9 mouse cellular contexts compared by ENCODE assay signal in genomic region chr16:31947333-31947732, GRCm38 (mm10). TPM values are rescaled to one million over a fixed set of nuclear protein-coding genes. Genes with fewer than 3 reads are reported as not detected.
DNase-seq lines count a peak whose midpoint lies in the region; ATAC-seq and TF ChIP-seq lines count a peak whose summit lies in the region.
"Had no signal": no experiment of that assay in that cellular context is flagged by ENCODE, and none has a peak within 500 bp of the region (broad histone marks: within the 10 kb centered on the region; RNA-seq: fewer than 3 reads in every experiment).

No protein-coding gene starts in this region.

- ATAC-seq in embryonic facial prominence, embryonic 15.5 days (ENCODE audit: insufficient number of reproducible peaks, low FRiP score, low TSS enrichment, low read depth) = no peak
- ATAC-seq in liver, embryonic 11.5 days (replicated peaks; ENCODE audit: low FRiP score) = no peak
- ATAC-seq in stomach, embryonic 16.5 days (ENCODE audit: insufficient read depth, low FRiP score) = no peak

- no peak for DNase-seq in spleen, adult 2 months (ENCODE audit: low read depth in 1 of 2, low spot score in 2 of 2)
- no peak for DNase-seq in spleen, postnatal 10 days (ENCODE audit: low spot score in 2 of 2)
- no peak for DNase-seq in liver, embryonic 11.5 days (ENCODE audit: low spot score)
- no peak for DNase-seq in urinary bladder, postnatal 14 days (ENCODE audit: low spot score)
- DNase-seq in layer of hippocampus, postnatal 10 days (ENCODE audit: low spot score in 2 of 2) = no peak
- DNase-seq in thymus, adult 2 months = no peak

- peak overlapping the region; percentile 69 for H3K4me2 ChIP-seq in embryonic facial prominence, embryonic 15.5 days (replicated peaks)
- peak overlapping the region; percentile 92 for H3K4me2 ChIP-seq in liver, embryonic 11.5 days
- peak overlapping the region; percentile 76 for H3K4me2 ChIP-seq in stomach, embryonic 16.5 days (ENCODE audit: low read depth, low read length)

- peak overlapping the region; percentile 95 for H3K4me3 ChIP-seq in spleen, adult 2 months (ENCODE audit: extremely low read depth, insufficient read depth, insufficient read length)
- peak overlapping the region; percentile 97 for H3K4me3 ChIP-seq in embryonic facial prominence, embryonic 15.5 days (replicated peaks)
- H3K4me3 ChIP-seq in liver, embryonic 11.5 days (ENCODE audit: low read depth, low read length) = peak overlapping the region; percentile 84
- peak overlapping the region; percentile 74 for H3K4me3 ChIP-seq in stomach, embryonic 16.5 days (replicated peaks; ENCODE audit: low read length)
- H3K4me3 ChIP-seq in thymus, adult 2 months (ENCODE audit: control insufficient read depth, insufficient read depth, low read length) = no peak overlapping the region

- H3K36me3 ChIP-seq in spleen, adult 2 months (ENCODE audit: control insufficient read depth, insufficient read depth, low read length) = no peaks in the 10 kb centered on the region
- H3K36me3 ChIP-seq in embryonic facial prominence, embryonic 15.5 days = peaks cover 19% of the 10 kb centered on the region
- 0 out of 2 replicates have a peak, but pooled peaks cover 11% of the 10 kb centered on the region for H3K36me3 ChIP-seq in liver, embryonic 11.5 days (ENCODE audit: control insufficient read depth, insufficient read depth, low read length)
- 0 out of 2 replicates have a peak, but pooled peaks cover 6% of the 10 kb centered on the region for H3K36me3 ChIP-seq in stomach, embryonic 16.5 days (ENCODE audit: control insufficient read depth, insufficient read depth, low read length)
- no peaks in the 10 kb centered on the region for H3K36me3 ChIP-seq in thymus, adult 2 months (ENCODE audit: control insufficient read depth, insufficient read depth, low read length)

- no peak for TF ChIP-seq CTCF in spleen, adult 2 months (IDR thresholded peaks at IDR 0.05; ENCODE audit: extremely low read depth, insufficient read depth, insufficient read length, insufficient replicate concordance)
- no peak for TF ChIP-seq CTCF in thymus, adult 2 months (IDR thresholded peaks at IDR 0.05; ENCODE audit: borderline replicate concordance, control insufficient read depth, extremely low read depth, insufficient read depth, low read length, poor library complexity)

- 7% methylated on average over 8 of the region's 8 CpGs for WGBS in spleen, adult 2 months
- 35% methylated on average over 8 of the region's 8 CpGs for WGBS in embryonic facial prominence, embryonic 15.5 days
- 16% methylated on average over 8 of the region's 8 CpGs for WGBS in liver, embryonic 11.5 days
- WGBS in stomach, embryonic 16.5 days = 28% methylated on average over 8 of the region's 8 CpGs
- WGBS in thymus, adult 2 months = 13% methylated on average over 8 of the region's 8 CpGs

- peak overlapping the region; percentile 94 for H3K9ac ChIP-seq in embryonic facial prominence, embryonic 15.5 days
- H3K9ac ChIP-seq in liver, embryonic 11.5 days (ENCODE audit: low read depth, low read length) = peak overlapping the region; percentile 84
- peak overlapping the region; percentile 90 for H3K9ac ChIP-seq in stomach, embryonic 16.5 days (ENCODE audit: low read length)

- no peaks in the 10 kb centered on the region for H3K9me3 ChIP-seq in embryonic facial prominence, embryonic 15.5 days (replicated peaks)
- no peaks in the 10 kb centered on the region for H3K9me3 ChIP-seq in liver, embryonic 11.5 days (ENCODE audit: control insufficient read depth, low read length)
- no peaks in the 10 kb centered on the region for H3K9me3 ChIP-seq in stomach, embryonic 16.5 days (replicated peaks; ENCODE audit: control insufficient read depth, low read length)

- H3K27ac ChIP-seq in spleen, adult 2 months (ENCODE audit: insufficient read depth, low read length) = no peak overlapping the region
- H3K27ac ChIP-seq in embryonic facial prominence, embryonic 15.5 days (replicated peaks) = no peak overlapping the region
- H3K27ac ChIP-seq in liver, embryonic 11.5 days (ENCODE audit: low read depth, low read length) = peak overlapping the region; percentile 84; the same call in 1 of the 2 replicates
- H3K27ac ChIP-seq in stomach, embryonic 16.5 days (ENCODE audit: low read length) = no peak overlapping the region
- no peak overlapping the region for H3K27ac ChIP-seq in thymus, adult 2 months (ENCODE audit: control insufficient read depth, insufficient read depth, low read length)

- TF ChIP-seq POLR2A in spleen, adult 2 months (IDR thresholded peaks at IDR 0.05; ENCODE audit: low read depth, low read length) = no peak
- no peak for TF ChIP-seq POLR2A in thymus, adult 2 months (IDR thresholded peaks at IDR 0.05; ENCODE audit: control insufficient read depth, extremely low read depth, insufficient read depth, low read length, poor library complexity)

- H3K27me3 ChIP-seq in spleen, adult 2 months (ENCODE audit: control insufficient read depth, insufficient read depth, low read length) = no peaks in the 10 kb centered on the region
- no peaks in the 10 kb centered on the region for H3K27me3 ChIP-seq in embryonic facial prominence, embryonic 15.5 days
- no peaks in the 10 kb centered on the region for H3K27me3 ChIP-seq in liver, embryonic 11.5 days (replicated peaks; ENCODE audit: control insufficient read depth, insufficient read depth, low read length)
- no peaks in the 10 kb centered on the region for H3K27me3 ChIP-seq in stomach, embryonic 16.5 days (ENCODE audit: control insufficient read depth, insufficient read depth, low read length)
- no peaks in the 10 kb centered on the region for H3K27me3 ChIP-seq in thymus, adult 2 months (ENCODE audit: control insufficient read depth, insufficient read depth, low read length)

- H3K4me1 ChIP-seq in spleen, adult 2 months (ENCODE audit: control insufficient read depth, insufficient read depth, insufficient read length) = peaks cover 7% of the 10 kb centered on the region; the same call in 1 of the 2 replicates
- H3K4me1 ChIP-seq in embryonic facial prominence, embryonic 15.5 days = peaks cover 37% of the 10 kb centered on the region
- H3K4me1 ChIP-seq in liver, embryonic 11.5 days (replicated peaks; ENCODE audit: control insufficient read depth, insufficient read depth, low read length) = peaks cover 15% of the 10 kb centered on the region
- H3K4me1 ChIP-seq in stomach, embryonic 16.5 days (ENCODE audit: control insufficient read depth, insufficient read depth, low read length) = peaks cover 28% of the 10 kb centered on the region
- peaks cover 15% of the 10 kb centered on the region for H3K4me1 ChIP-seq in thymus, adult 2 months (replicated peaks; ENCODE audit: control insufficient read depth, insufficient read depth, low read length)

RNA-seq across cellular contexts. Expression of gene 0610012G03Rik, which starts 1.0 kb away (rescaled TPM):
- 37.6 and 68.9 TPM in 2 replicates for polyA plus RNA-seq in spleen, adult 2 months (2012; rRNA removed)
- 86.1 and 91.7 TPM in 2 replicates for polyA plus RNA-seq in embryonic facial prominence, embryonic 15.5 days (2015; fragmentation: Nextera tagmentation; extraction: Ambion mirVana)
- polyA plus RNA-seq in liver, embryonic 11.5 days (2014; fragmentation: Nextera tagmentation; extraction: Ambion mirVana) = 86.1 and 93.7 TPM in 2 replicates
- 81.6 and 84.9 TPM in 2 replicates for polyA plus RNA-seq in stomach, embryonic 16.5 days (2015; fragmentation: Nextera tagmentation; extraction: Ambion mirVana)
- total RNA-seq in layer of hippocampus, postnatal 10 days (2021) = 10 to 100 TPM; 53.6 to 55.9 TPM
- polyA plus RNA-seq in thymus, adult 2 months (2012; rRNA removed) = 81.3 and 88.1 TPM in 2 replicates

RNA-seq across cellular contexts. Expression of gene Ncbp2, which starts 1.0 kb away (rescaled TPM):
- 3.3 and 5.9 TPM in 2 replicates for polyA plus RNA-seq in spleen, adult 2 months (2012; rRNA removed)
- 112 and 116 TPM in 2 replicates for polyA plus RNA-seq in embryonic facial prominence, embryonic 15.5 days (2015; fragmentation: Nextera tagmentation; extraction: Ambion mirVana)
- 93.0 and 93.5 TPM in 2 replicates for polyA plus RNA-seq in liver, embryonic 11.5 days (2014; fragmentation: Nextera tagmentation; extraction: Ambion mirVana)
- 89.5 and 97.9 TPM in 2 replicates for polyA plus RNA-seq in stomach, embryonic 16.5 days (2015; fragmentation: Nextera tagmentation; extraction: Ambion mirVana)
- total RNA-seq in layer of hippocampus, postnatal 10 days (2021) = 10 to 100 TPM; 49.1 to 57.3 TPM
- polyA plus RNA-seq in thymus, adult 2 months (2012; rRNA removed) = 9.7 and 11.3 TPM in 2 replicates

RNA-seq across cellular contexts. Expression of gene Pigz, which starts 13.7 kb away (rescaled TPM):
- polyA plus RNA-seq in spleen, adult 2 months (2012; rRNA removed) = 6.9 and 7.8 TPM in 2 replicates
- 0.70 and 1.4 TPM in 2 replicates for polyA plus RNA-seq in embryonic facial prominence, embryonic 15.5 days (2015; fragmentation: Nextera tagmentation; extraction: Ambion mirVana)
- 0.38 and 0.75 TPM in 2 replicates for polyA plus RNA-seq in liver, embryonic 11.5 days (2014; fragmentation: Nextera tagmentation; extraction: Ambion mirVana)
- 0.96 and 1.5 TPM in 2 replicates for polyA plus RNA-seq in stomach, embryonic 16.5 days (2015; fragmentation: Nextera tagmentation; extraction: Ambion mirVana)
- 1 to 10 TPM; 6.9 to 7.0 TPM for total RNA-seq in layer of hippocampus, postnatal 10 days (2021)
- 8.0 and 8.2 TPM in 2 replicates for polyA plus RNA-seq in thymus, adult 2 months (2012; rRNA removed)
- total RNA-seq: hematopoietic stem cell, adult 5-6 weeks had no signal

RNA-seq across cellular contexts. Expression of gene Senp5, which starts 55.8 kb away (rescaled TPM):
- 2.6 and 3.0 TPM in 2 replicates for polyA plus RNA-seq in spleen, adult 2 months (2012; rRNA removed)
- polyA plus RNA-seq in embryonic facial prominence, embryonic 15.5 days (2015; fragmentation: Nextera tagmentation; extraction: Ambion mirVana) = 12.4 and 13.0 TPM in 2 replicates
- 13.0 and 13.1 TPM in 2 replicates for polyA plus RNA-seq in liver, embryonic 11.5 days (2014; fragmentation: Nextera tagmentation; extraction: Ambion mirVana)
- 13.2 TPM in 2 replicates for polyA plus RNA-seq in stomach, embryonic 16.5 days (2015; fragmentation: Nextera tagmentation; extraction: Ambion mirVana)
- total RNA-seq in layer of hippocampus, postnatal 10 days (2021) = 10 to 100 TPM; 41.5 to 42.7 TPM
- 7.6 and 7.9 TPM in 2 replicates for polyA plus RNA-seq in thymus, adult 2 months (2012; rRNA removed)
